Mouse (Mus musculus) forebrain, postnatal 0 days (tissue): Measurements from ENCODE around the gene Ttc7b. TPM values are rescaled to one million over a fixed set of nuclear protein-coding genes. Genes with fewer than 3 reads are reported as not detected.
A peak's percentile ranks its signal among the peaks of the same experiment; 100 is the strongest.

ENCODE experiments used
- ATAC-seq: fragments of 200-750 bp; cut with Nextera tagmentation; 2 replicates; pipeline ENCODE4 v1.8.0; 2017; ENCODE audit warnings: mild to moderate bottlenecking, moderate library complexity
- DNase-seq: peaks from one replicate; pipeline ENCODE4 v3.0.0-alpha.2; 2015
- H3K27ac ChIP-seq: fragments of 300-500 bp; sonication (generic); 2 replicates; pipeline ENCODE4 v1.5.1; 2014; ENCODE audit warnings: low read depth, mild to moderate bottlenecking, antibody characterized with exemption, low read length, moderate library complexity, mixed read lengths
- H3K27me3 ChIP-seq: fragments of 300-500 bp; sonication (generic); 2 replicates; pipeline ENCODE4 v1.6.1; 2014; ENCODE audit warnings: mild to moderate bottlenecking, low read length, mixed read lengths; ENCODE audit not compliant: insufficient read depth
- H3K36me3 ChIP-seq: fragments of 300-500 bp; sonication (generic); 2 replicates; pipeline ENCODE4 v1.6.1; 2014; ENCODE audit warnings: mild to moderate bottlenecking, moderate library complexity; ENCODE audit not compliant: insufficient read depth
- H3K4me1 ChIP-seq: fragments of 300-500 bp; sonication (generic); 2 replicates; pipeline ENCODE4 v1.6.1; 2014; ENCODE audit warnings: antibody characterized with exemption; ENCODE audit not compliant: insufficient read depth
- H3K4me2 ChIP-seq: fragments of 300-500 bp; sonication (generic); 2 replicates; pipeline ENCODE4 v1.6.1; 2014; ENCODE audit warnings: low read depth, mild to moderate bottlenecking, moderate library complexity
- H3K4me3 ChIP-seq: fragments of 300-500 bp; sonication (generic); 2 replicates; pipeline ENCODE4 v1.5.1; 2014; ENCODE audit warnings: low read depth, low read length, mixed read lengths
- H3K9ac ChIP-seq: fragments of 300-500 bp; sonication (generic); 2 replicates; pipeline ENCODE4 v1.6.1; 2014; ENCODE audit warnings: mild to moderate bottlenecking
- H3K9me3 ChIP-seq: fragments of 300-500 bp; sonication (generic); 2 replicates; pipeline ENCODE4 v1.6.1; 2016; ENCODE audit warnings: low read length
- CTCF ChIP-seq: sonication (generic); IDR thresholded peaks from 2 replicates; pipeline ENCODE4 v1.5.1; 2016; ENCODE audit warnings: antibody characterized with exemption, control low read depth, low read depth
- WGBS: fragments of 180-500 bp; shearing (Covaris S2); extraction: QIAGEN DNeasy Blood & Tissue Kit; methylation state at CpG from one replicate; pipeline ENCODE4 v1.1.7; 2014; 5-methylcytosine and 5-hydroxymethylcytosine counted together
- polyA plus RNA-seq: library from polyadenylated mRNA; unstranded; fragments of >200 nt; fragmentation: Nextera tagmentation; extraction: Ambion mirVana; gene quantifications from 2 replicates; pipeline ENCODE4 v1.2.1, GENCODE M21; 2015
- total RNA-seq: library from RNA; depleted of rRNA; stranded (reverse); fragments of >200 nt; gene quantifications from 2 replicates; pipeline ENCODE4 v1.2.3, GENCODE M21; 2014

Ttc7b gene
- total and polyA plus RNA-seq, 2 experiments from 2014 or later, result 10.8 to 42.2 TPM

- no peak for DNase-seq
- 52% methylated on average over 4 of the region's 4 CpGs for WGBS
- no peak for ATAC-seq
Observed at GRCm38 (mm10) chr12:100321545-100321944, 199.1 kb downstream of the Ttc7b start.

DNA sequence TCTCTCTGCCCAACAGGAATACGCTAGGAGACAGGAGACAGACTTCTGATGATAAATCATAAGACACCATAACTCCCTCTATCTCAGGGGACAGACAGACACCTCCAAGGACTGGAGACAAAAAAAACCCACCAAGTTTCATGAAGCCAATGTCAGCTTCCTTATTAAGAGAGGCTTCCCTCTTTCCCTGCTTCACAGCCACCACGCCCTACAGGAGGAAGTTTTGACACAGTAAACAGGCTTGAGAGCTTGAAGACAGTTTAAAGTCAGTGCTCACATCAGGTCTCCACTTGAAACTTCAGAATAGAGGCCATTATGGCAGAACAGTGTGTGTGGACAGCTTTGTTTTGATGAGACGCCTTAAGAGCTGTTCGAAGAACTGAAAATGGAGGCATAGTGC, 200.9 kb downstream of the Ttc7b start:
- DNase-seq, result no peak
- Histone ChIP-seq H3K9me3 (no peaks in the 10 kb centered on the region), H3K4me1 (peaks cover 8% of the 10 kb centered on the region; the same call in 1 of the 2 replicates), H3K4me2 (no peak overlapping the region), H3K9ac (no peak overlapping the region), H3K27me3 (no peaks in the 10 kb centered on the region), H3K36me3 (peaks cover 12% of the 10 kb centered on the region; the same call in 1 of the 2 replicates), H3K4me3 (no peak overlapping the region), H3K27ac (no peak overlapping the region)
- no peak for ATAC-seq
- no peak for TF ChIP-seq CTCF
- WGBS, result 93% methylated on average over 4 of the region's 4 CpGs

More at GRCm38 (mm10) chr12:100321545-100321944, 199.1 kb downstream of the Ttc7b start:
- Histone ChIP-seq H3K9me3 (no peaks in the 10 kb centered on the region), H3K4me2 (no peak overlapping the region), H3K4me3 (no peak overlapping the region), H3K27ac (no peak overlapping the region), H3K9ac (no peak overlapping the region), H3K4me1 (no peaks in the 10 kb centered on the region), H3K36me3 (peaks cover 14% of the 10 kb centered on the region; the same call in 1 of the 2 replicates), H3K27me3 (no peaks in the 10 kb centered on the region)
- no peak for TF ChIP-seq CTCF

DNA sequence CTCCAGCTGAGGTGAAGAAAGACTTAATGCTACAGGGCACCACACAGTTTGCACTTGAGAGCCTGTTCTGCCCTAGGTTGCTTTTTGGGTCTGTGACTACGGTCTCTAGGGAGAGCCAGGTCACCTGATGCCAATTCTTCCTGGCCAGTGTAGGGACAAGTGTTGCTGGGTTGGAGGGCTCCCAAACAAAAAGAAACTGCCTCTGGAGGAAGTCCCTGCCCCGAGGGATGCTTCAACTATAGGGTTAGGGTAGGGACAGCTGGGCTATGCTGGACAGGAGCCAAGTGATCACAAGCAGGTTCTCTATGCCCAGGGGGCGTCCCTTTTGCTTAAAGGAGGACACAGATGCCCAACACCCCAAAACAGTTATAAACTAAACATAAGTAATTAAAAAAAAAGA, 202.7 kb downstream of the Ttc7b start:
- WGBS, result 41% methylated on average over 3 of the region's 3 CpGs
- Histone ChIP-seq H3K4me1 (peaks cover 8% of the 10 kb centered on the region; the same call in 1 of the 2 replicates), H3K4me3 (no peak overlapping the region), H3K9ac (no peak overlapping the region), H3K9me3 (no peaks in the 10 kb centered on the region), H3K27ac (no peak overlapping the region), H3K4me2 (no peak overlapping the region), H3K27me3 (no peaks in the 10 kb centered on the region), H3K36me3 (peaks cover 4% of the 10 kb centered on the region; the same call in 1 of the 2 replicates)
- DNase-seq, result no peak
- no peak for TF ChIP-seq CTCF
- no peak for ATAC-seq

- H3K9ac ChIP-seq, result no peak overlapping the region
- peak; percentile 46 for ATAC-seq
- TF ChIP-seq CTCF, result no peak
Observed at GRCm38 (mm10) chr12:100316094-100316493, 204.5 kb downstream of the Ttc7b start.

DNA sequence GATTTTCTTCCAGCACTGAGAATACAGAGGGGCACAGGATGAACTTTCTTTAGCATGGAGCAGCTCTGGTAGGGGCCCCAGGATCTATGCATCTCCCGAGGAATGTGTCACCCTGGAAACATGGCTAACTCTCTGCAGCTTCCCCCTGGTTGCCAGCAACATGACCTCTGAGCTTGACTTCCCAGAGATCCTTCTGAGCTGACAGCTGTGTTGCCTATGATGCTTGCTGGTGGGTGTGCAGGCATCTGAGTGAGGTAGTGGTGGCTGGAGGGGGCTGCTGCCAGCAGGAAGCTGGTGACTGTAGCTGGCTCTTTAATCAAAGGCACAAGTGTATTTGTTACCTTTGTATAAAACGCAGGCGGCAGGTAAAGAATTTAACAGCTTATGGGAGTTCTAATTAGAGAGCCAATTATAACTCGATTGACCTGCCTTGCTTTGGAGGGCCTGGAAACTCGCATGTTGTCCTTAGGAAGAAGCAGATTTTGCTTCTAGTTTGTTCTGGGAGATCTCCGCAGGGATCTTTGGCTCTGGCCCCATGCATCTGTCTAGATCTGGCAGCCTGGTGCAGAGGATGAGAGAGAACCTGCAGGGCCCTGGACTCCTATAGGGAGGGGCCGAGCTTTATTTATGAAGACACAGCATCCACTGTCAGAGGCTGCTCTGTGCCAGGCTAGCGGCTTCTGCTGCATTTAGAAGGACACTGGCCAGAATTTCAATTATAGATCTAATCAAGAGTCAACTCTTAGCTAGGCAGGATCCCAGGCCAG, 205.3 kb downstream of the Ttc7b start:
- peaks cover 12% of the 10 kb centered on the region; the same call in 1 of the 2 replicates for H3K4me1 ChIP-seq
- H3K4me3 ChIP-seq, result no peak overlapping the region
- H3K4me2 ChIP-seq, result no peak overlapping the region
- H3K27ac ChIP-seq, result peak overlapping the region; percentile 57
- peaks cover 8% of the 10 kb centered on the region; the same call in 1 of the 2 replicates for H3K36me3 ChIP-seq
- no peaks in the 10 kb centered on the region for H3K27me3 ChIP-seq
- TF ChIP-seq CTCF, result no peak
- peak; percentile 51 for DNase-seq
- WGBS, result 31% methylated on average over 8 of the region's 8 CpGs
- no peaks in the 10 kb centered on the region for H3K9me3 ChIP-seq
- no peak overlapping the region for H3K9ac ChIP-seq
- peak; percentile 51 for ATAC-seq

More at GRCm38 (mm10) chr12:100316094-100316493, 204.5 kb downstream of the Ttc7b start:
- H3K27ac ChIP-seq, result peak overlapping the region; percentile 57
- no peak overlapping the region for H3K4me2 ChIP-seq
- H3K4me3 ChIP-seq, result no peak overlapping the region
- H3K36me3 ChIP-seq, result peaks cover 4% of the 10 kb centered on the region; the same call in 1 of the 2 replicates
- no peak for DNase-seq
- H3K9me3 ChIP-seq, result no peaks in the 10 kb centered on the region
- WGBS, result 44% methylated on average over 9 of the region's 9 CpGs
- peaks cover 9% of the 10 kb centered on the region; the same call in 1 of the 2 replicates for H3K4me1 ChIP-seq
- H3K27me3 ChIP-seq, result no peaks in the 10 kb centered on the region

- Histone ChIP-seq H3K9me3 (no peaks in the 10 kb centered on the region), H3K4me1 (peaks cover 15% of the 10 kb centered on the region), H3K36me3 (peaks cover 7% of the 10 kb centered on the region; the same call in 1 of the 2 replicates), H3K4me2 (no peak overlapping the region), H3K27me3 (no peaks in the 10 kb centered on the region), H3K27ac (peak overlapping the region; percentile 79), H3K4me3 (no peak overlapping the region), H3K9ac (peak overlapping the region; percentile 25; the same call in 1 of the 2 replicates)
- peak; percentile 47 for ATAC-seq
- 39% methylated on average over 12 of the region's 12 CpGs for WGBS
- TF ChIP-seq CTCF, result no peak
- peak; percentile 61 for DNase-seq
Observed at GRCm38 (mm10) chr12:100313785-100314375, 206.7 kb downstream of the Ttc7b start.

DNA sequence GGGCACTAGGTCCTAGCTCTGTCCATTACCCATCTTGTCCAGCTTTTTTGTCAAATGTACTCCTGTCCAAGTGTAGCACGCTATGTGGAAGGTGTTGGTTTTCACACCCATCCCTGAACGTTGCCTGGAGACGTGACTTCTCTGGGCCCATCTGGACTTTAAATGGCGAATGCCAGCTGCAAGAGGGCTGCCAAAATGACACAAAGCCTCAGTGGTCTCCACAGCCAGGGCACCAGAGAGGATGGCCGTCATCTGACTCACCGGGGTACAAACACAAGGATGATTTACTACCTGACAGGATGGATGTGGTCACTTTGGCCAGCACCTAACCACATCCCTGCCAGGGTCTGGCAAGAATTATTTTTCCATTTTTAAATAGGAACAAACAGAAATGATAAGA, 207.4 kb downstream of the Ttc7b start:
- WGBS, result 60% methylated on average over 6 of the region's 6 CpGs
- Histone ChIP-seq H3K27ac (peak overlapping the region; percentile 79), H3K4me3 (no peak overlapping the region), H3K4me2 (no peak overlapping the region), H3K36me3 (peaks cover 7% of the 10 kb centered on the region; the same call in 1 of the 2 replicates), H3K9me3 (no peaks in the 10 kb centered on the region), H3K4me1 (peaks cover 15% of the 10 kb centered on the region), H3K27me3 (no peaks in the 10 kb centered on the region), H3K9ac (no peak overlapping the region)
- TF ChIP-seq CTCF, result no peak
- no peak for DNase-seq
- ATAC-seq, result no peak
